Mouse (Mus musculus): ENCODE data around the gene A230072I06Rik.

Gene A230072I06Rik

DNA sequence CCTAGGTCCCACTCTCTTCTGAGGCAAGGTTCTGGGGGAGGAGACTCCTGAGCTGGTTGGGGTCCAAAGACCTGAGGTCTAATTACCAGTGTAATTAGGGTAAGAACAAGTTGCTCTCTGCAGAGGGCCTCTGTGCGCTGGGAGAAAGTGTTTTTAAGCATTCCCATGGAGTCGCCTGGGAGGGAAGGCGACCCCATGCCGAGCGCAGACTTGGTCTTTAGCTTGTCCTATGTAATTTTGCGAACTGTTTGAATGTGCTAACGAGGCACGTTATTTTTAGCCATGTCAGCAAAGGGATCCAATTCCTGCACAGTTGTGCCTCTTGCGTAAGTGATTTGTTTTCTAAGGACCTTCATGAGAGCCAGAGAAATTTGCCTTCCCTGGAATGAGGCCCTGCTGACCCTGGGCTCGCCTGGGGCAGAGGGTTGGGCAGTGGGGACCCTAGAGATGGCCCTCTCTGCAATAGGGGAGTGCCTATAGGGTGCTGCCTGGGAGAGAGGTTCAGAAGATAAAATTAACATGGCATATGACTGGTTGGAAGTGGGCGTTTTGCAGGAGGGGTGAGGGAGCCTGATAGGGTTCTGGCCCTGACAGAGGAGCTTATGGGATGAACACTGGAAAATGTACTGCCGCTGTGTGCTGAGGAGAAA lies at the start of gene A230072I06Rik:
TSS of gene A230072I06Rik (plus strand) at position 157 of the 650 bp plus-strand sequence.
- no peak for DNase-seq (ENCODE audit: low read depth, low spot score)
- Histone ChIP-seq H3K36me3 (ENCODE audit: control insufficient read depth, insufficient read depth, low read length, poor library complexity, severe bottlenecking) (no peaks in the 10 kb centered on the region), H3K27me3 (ENCODE audit: control insufficient read depth, insufficient read depth, low read length, poor library complexity, severe bottlenecking) (no peaks in the 10 kb centered on the region)

DNA sequence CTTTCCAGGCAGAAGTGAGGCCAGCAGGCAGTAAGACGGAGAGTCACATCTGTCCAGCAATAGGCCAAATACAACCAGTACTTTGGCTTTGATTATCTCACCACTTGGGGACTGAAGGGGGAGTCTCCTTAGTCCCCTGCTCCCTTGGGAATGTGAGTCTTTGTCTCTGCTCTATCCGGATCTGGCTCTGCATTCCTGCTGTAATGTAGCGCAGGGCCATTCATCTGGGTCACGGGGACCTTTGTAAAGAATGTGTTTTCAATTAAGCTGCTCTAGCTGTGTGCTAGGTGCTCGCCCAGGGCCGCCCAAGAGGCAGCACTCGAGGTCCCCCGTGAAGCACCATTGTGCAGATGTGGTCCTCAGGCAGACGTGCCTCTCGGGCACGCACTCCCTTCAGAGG lies 44.6 kb upstream of the A230072I06Rik start:
- Histone ChIP-seq H3K36me3 (ENCODE audit: control insufficient read depth, insufficient read depth, low read length, poor library complexity, severe bottlenecking) (no peaks in the 10 kb centered on the region), H3K27me3 (ENCODE audit: control insufficient read depth, insufficient read depth, low read length, poor library complexity, severe bottlenecking) (no peaks in the 10 kb centered on the region)
- no peak for DNase-seq (ENCODE audit: low read depth, low spot score)

DNA sequence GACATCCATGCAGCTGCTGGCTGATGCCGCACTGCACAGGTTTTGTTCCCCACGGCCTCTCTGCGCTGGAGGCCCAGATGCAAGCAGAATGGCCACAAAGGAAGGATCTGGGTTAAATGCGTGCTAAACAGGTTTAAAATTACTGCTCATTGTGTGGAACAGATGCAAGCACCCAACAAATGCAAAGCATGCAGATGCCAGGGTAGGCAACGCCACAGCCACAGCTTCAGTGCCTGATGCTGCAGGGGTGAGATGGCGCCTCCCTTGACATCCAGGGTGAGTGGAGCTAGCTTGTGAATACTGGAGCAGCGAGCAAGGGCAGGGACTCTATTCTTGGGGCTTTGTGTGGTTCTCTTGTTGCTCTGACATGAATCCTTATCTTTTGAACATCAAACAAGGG lies 39.8 kb upstream of the A230072I06Rik start:
- DNase-seq (ENCODE audit: low read depth, low spot score) = no peak
- Histone ChIP-seq H3K27me3 (ENCODE audit: control insufficient read depth, insufficient read depth, low read length, poor library complexity, severe bottlenecking) (no peaks in the 10 kb centered on the region), H3K36me3 (ENCODE audit: control insufficient read depth, insufficient read depth, low read length, poor library complexity, severe bottlenecking) (no peaks in the 10 kb centered on the region)

DNA sequence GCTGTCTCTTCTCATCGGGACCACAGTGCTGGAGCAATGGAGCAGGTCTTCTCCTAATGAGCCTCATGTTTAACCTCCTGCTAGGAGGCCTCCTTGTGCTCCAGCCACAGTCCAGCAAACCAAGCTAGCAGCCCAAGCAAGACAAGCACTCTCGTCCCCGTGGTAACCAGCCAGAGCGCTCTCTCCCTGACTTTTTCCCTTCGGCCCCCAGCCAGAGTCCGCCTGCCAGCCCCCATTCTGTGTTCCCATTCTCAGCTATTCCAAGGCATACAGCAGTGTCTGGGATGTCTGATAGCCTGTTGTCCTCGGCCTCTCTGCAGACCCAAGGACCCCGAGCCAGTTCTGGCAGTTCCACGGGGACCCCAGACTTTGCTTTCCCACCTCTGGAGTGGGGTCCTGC lies 38.5 kb upstream of the A230072I06Rik start:
- no peaks in the 10 kb centered on the region for H3K36me3 ChIP-seq (ENCODE audit: control insufficient read depth, insufficient read depth, low read length, poor library complexity, severe bottlenecking)
- no peak for DNase-seq (ENCODE audit: low read depth, low spot score)
- H3K27me3 ChIP-seq (ENCODE audit: control insufficient read depth, insufficient read depth, low read length, poor library complexity, severe bottlenecking) = no peaks in the 10 kb centered on the region

DNA sequence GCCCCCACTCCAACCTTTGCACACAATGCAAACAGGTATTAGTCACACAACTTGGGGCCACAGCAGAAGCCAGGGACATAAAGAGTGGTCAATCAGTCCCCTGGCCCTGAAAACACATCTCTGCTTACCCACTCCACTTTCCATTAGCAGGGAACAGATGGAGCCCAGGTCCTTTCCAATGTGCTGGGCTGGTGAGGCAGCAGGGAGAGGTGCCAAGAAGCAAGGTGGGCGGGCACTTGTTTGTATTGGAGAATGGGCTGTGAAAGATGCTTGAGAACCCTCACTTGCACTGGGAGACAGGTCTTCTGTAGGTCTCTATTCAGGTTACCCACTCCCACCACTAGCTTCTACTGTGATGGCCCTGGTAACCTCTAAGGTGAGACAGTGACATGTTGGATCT lies 34.9 kb upstream of the A230072I06Rik start:
- no peak for DNase-seq (ENCODE audit: low read depth, low spot score)
- Histone ChIP-seq H3K27me3 (ENCODE audit: control insufficient read depth, insufficient read depth, low read length, poor library complexity, severe bottlenecking) (no peaks in the 10 kb centered on the region), H3K36me3 (ENCODE audit: control insufficient read depth, insufficient read depth, low read length, poor library complexity, severe bottlenecking) (no peaks in the 10 kb centered on the region)

DNA sequence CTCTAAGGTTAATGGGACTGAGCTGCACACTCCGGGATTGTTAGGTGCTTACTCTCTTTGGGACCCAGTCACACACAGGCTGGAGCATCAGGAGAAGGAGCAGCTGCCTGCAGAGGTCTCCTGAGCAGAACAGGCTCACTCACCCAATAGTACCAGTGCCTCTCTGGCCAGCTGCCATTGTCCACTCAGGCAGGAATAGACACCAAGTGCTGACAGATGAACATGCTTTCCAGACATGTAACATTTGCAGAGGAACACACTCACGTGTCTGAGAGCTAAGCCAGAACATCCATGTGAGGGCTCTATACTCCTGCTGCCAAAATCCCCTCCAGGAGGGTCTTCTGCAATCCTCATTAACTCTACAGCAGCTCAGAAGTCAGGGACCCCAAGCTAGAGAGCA lies 18.7 kb upstream of the A230072I06Rik start:
- H3K27me3 ChIP-seq (ENCODE audit: control insufficient read depth, insufficient read depth, low read length, poor library complexity, severe bottlenecking) = no peaks in the 10 kb centered on the region
- DNase-seq (ENCODE audit: low read depth, low spot score) = no peak
- no peaks in the 10 kb centered on the region for H3K36me3 ChIP-seq (ENCODE audit: control insufficient read depth, insufficient read depth, low read length, poor library complexity, severe bottlenecking)

DNA sequence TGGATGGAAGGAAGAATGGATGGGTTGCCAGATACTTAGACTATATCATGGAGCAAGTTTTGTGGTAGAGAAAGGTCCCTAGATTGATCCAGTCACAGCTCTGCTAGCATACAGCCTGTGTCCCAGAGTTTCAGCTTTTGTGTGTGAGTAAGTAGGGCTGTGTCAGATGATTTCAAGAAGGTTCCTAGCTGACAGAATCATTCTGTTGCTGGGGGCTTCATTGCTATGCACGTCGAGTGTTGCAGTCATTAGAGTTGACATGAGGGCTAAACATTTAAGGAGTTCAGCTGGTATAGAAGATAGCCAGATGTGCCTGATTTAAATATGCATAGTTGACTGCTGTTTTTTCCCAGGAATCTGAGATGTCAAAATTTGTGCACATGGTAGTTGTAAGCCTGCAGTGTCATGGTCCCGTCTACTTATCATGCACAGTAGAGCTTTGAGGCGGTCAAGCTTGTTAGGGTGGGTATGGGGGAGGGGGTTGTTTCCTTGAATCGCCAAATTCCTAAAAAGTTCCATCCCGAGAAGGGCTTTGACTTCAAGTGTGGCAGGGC lies 18.1 kb upstream of the A230072I06Rik start:
- no peak for DNase-seq (ENCODE audit: low read depth, low spot score)
- H3K27me3 ChIP-seq (ENCODE audit: control insufficient read depth, insufficient read depth, low read length, poor library complexity, severe bottlenecking) = no peaks in the 10 kb centered on the region
- no peaks in the 10 kb centered on the region for H3K36me3 ChIP-seq (ENCODE audit: control insufficient read depth, insufficient read depth, low read length, poor library complexity, severe bottlenecking)

DNA sequence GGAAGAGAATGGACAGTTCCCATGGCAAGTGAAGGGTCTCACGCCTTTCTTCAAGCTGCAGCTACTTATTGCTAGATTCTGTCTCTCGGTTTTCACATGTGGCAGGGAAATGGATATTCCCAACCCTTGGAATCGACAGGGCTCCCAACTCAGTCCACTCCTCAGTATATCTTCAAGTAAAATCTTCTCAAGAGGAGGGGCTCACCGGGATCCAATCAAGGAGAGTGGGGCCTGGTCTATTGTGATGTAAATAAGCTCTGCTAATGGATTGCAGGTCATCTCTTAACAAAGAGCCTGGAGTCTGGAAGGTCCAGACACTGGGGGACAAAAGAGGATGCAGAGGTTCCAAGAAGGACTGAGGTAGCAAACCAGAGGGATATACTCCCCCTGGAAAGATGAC lies 17.1 kb upstream of the A230072I06Rik start:
- DNase-seq (ENCODE audit: low read depth, low spot score) = no peak
- no peaks in the 10 kb centered on the region for H3K36me3 ChIP-seq (ENCODE audit: control insufficient read depth, insufficient read depth, low read length, poor library complexity, severe bottlenecking)
- H3K27me3 ChIP-seq (ENCODE audit: control insufficient read depth, insufficient read depth, low read length, poor library complexity, severe bottlenecking) = no peaks in the 10 kb centered on the region

DNA sequence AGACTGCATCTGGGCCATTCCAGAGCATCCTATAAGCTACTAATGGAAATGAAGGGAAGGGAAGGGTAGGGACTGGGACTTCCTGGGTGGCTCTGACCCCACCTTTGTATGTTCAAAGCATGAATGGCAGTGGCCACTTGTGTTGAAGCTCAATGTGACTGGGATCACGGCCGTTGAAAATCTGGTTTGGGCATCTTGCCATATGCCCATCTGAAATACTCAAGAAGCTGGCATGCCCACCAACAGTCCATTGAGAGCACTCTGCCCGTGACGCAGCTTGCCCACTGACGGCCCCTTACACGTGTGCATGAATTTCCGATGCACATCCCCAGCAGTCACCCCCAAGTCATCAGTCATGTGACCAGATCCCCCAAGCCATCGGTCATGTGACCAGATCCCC lies 13.6 kb upstream of the A230072I06Rik start:
- DNase-seq (ENCODE audit: low read depth, low spot score) = no peak
- no peaks in the 10 kb centered on the region for H3K27me3 ChIP-seq (ENCODE audit: control insufficient read depth, insufficient read depth, low read length, poor library complexity, severe bottlenecking)

DNA sequence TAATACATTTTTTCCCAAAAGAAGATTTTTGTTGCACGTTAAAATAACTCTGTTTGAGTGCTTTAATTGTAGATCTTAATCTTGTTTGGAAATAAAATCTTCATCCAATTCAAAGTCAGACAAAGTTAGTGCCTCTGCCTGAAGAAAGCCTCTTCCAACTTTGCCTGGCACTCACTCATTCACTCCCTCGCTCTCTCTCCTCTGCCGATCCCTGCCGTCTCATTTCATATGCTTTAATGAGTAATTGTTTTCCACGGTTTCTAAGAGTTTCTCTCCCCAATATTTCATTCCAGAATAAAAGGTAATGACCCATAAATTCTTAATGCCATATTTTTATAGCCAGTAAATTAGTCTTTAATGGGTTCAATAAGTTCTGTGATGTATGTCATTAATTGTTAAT lies 10.8 kb upstream of the A230072I06Rik start:
- H3K27me3 ChIP-seq (ENCODE audit: control insufficient read depth, insufficient read depth, low read length, poor library complexity, severe bottlenecking) = no peaks in the 10 kb centered on the region
- H3K36me3 ChIP-seq (ENCODE audit: control insufficient read depth, insufficient read depth, low read length, poor library complexity, severe bottlenecking) = no peaks in the 10 kb centered on the region
- DNase-seq (ENCODE audit: low read depth, low spot score) = no peak

More for the DNA sequence above, 13.6 kb upstream of the A230072I06Rik start:
- no peaks in the 10 kb centered on the region for H3K36me3 ChIP-seq (ENCODE audit: control insufficient read depth, insufficient read depth, low read length, poor library complexity, severe bottlenecking)

DNA sequence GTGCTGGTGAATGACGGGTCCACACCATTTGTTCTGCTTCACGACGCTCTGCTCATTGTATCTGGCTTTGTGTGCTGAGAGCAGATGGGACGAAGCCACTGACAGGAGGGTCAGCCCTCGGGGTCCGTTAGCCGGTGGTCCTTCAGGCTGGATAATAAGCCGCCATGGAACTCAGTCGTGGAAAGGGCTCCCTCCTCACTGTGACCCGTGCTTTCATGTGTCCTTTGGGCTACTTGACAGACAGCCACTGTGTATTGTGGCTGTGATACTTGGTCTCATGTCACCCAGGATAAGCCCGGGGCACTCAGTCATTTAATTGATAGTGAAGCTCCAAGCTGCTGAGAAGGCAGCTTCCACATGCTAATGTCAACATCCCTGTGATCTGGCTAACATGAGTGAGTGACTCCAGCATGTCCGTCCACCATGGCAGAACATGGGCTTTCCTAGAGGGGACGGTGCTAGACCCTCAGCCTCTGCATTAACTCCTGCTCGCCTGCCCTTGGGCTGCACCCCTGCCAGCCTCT lies 10.3 kb upstream of the A230072I06Rik start:
- no peak for DNase-seq (ENCODE audit: low read depth, low spot score)
- H3K36me3 ChIP-seq (ENCODE audit: control insufficient read depth, insufficient read depth, low read length, poor library complexity, severe bottlenecking) = no peaks in the 10 kb centered on the region

DNA sequence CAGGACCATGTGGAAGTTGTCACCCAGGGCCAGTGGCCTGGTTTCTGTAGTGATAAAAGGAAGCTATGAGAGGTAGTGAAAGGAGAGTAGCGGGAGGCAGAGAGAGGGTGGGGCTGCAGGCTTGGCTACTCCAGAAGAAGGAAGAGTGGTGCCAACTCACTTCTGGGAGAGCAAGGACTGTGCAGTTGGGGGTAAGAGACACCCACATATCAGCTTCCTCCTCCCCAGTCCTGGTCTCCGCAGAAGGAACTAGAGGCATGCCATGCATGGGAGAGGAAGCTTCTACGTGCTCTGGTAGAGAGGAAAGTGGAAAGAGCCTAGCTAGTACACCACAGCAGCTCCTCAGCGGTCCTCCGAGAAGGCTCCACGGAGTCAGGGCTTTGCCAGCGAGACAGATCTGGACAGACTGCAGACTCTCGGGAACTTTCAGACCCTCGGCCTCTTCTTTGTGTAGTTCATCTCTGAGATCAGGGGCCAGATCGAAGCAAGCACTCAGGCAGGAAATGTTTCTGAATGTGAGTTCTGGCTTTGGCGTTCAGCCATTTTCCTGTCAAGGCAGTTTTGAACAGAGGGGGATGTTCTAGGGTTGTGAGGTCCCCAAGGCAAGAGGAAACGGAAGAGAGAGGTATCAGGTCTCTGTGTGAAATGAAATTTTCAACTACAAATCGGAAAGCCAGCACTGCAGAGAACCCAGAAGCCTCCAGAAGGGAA lies 1.0 kb downstream of the A230072I06Rik start:
- Histone ChIP-seq H3K36me3 (ENCODE audit: control insufficient read depth, insufficient read depth, low read length, poor library complexity, severe bottlenecking) (no peaks in the 10 kb centered on the region), H3K27me3 (ENCODE audit: control insufficient read depth, insufficient read depth, low read length, poor library complexity, severe bottlenecking) (no peaks in the 10 kb centered on the region)
- DNase-seq (ENCODE audit: low read depth, low spot score) = no peak

More for the DNA sequence above, 10.3 kb upstream of the A230072I06Rik start:
- no peaks in the 10 kb centered on the region for H3K27me3 ChIP-seq (ENCODE audit: control insufficient read depth, insufficient read depth, low read length, poor library complexity, severe bottlenecking)

DNA sequence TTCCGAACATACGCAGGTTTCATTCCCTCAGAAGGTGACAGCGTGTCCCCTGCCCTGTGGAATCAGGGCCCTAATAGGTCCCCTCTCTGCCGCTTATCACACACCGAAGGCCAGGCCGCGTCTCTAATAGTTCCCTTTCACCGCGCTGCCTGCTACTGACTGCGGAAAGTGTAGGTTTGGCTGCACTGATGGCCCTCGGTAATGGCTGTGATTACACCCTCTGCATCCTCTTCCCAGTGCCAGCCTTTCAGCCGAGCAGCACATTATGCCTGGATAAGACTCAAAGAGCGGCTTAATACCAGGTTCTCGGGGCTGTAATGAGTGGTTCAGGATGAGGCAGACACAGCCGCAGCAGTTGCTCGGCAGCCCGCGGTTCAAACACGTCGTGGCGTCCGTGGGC lies 3.5 kb downstream of the A230072I06Rik start:
- DNase-seq (ENCODE audit: low read depth, low spot score) = no peak
- H3K27me3 ChIP-seq (ENCODE audit: control insufficient read depth, insufficient read depth, low read length, poor library complexity, severe bottlenecking) = no peaks in the 10 kb centered on the region
- no peaks in the 10 kb centered on the region for H3K36me3 ChIP-seq (ENCODE audit: control insufficient read depth, insufficient read depth, low read length, poor library complexity, severe bottlenecking)

DNA sequence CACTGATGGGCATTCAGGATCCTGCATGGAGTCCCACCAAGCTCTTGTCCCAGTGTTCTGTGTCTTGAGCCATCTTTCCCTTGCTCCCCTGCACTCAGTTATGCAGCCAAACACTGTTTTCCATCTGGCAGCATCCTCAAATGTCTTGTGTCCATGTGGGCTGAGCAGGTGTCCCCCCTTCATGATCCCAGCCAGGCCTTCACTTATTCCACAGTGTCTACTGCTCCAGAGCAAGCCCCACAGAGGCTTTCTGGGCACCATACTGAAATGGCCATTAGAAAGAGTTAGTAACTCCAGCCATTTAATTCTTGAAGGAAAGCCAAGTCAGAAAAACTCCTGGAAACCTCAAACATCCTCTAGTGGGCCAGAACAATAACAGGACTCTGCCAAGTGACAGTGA lies 11.9 kb downstream of the A230072I06Rik start:
- no peak for DNase-seq (ENCODE audit: low read depth, low spot score)
- no peaks in the 10 kb centered on the region for H3K36me3 ChIP-seq (ENCODE audit: control insufficient read depth, insufficient read depth, low read length, poor library complexity, severe bottlenecking)
- no peaks in the 10 kb centered on the region for H3K27me3 ChIP-seq (ENCODE audit: control insufficient read depth, insufficient read depth, low read length, poor library complexity, severe bottlenecking)

DNA sequence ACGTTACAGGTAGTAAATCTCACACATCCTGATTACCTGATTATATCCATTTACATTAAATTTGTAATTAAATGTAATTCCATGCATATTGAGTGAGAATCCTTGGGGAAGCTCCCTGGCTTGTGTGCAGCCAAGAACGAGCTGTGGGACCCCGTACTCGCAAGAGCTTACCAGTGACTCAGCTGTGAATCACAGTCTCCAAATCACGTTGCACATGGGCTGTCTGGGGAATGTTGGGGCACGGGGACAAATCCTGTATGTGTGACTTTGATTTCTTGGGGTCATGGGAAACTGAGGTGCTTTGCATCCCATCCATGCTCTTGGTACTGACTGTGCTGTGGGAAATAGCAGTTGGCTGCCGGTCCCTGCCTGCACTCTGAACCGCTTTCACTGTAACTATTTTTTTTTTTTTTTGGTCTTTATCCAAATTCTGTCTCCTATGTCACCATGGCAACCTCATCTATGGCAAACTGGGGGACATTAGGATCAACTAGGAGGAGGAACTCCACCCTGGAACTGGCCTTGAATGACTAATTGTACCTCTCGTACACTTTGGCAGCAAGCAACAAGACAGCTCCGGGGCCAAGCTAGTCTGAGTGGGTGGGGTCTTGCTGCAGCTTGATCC lies 19.8 kb downstream of the A230072I06Rik start:
- Histone ChIP-seq H3K36me3 (ENCODE audit: control insufficient read depth, insufficient read depth, low read length, poor library complexity, severe bottlenecking) (no peaks in the 10 kb centered on the region), H3K27me3 (ENCODE audit: control insufficient read depth, insufficient read depth, low read length, poor library complexity, severe bottlenecking) (no peaks in the 10 kb centered on the region)
- no peak for DNase-seq (ENCODE audit: low read depth, low spot score)

Measured in splenic B cell, adult 2 months (primary cell).